Mouse (Mus musculus) C2C12 (cell line): ENCODE results near the gene Pdss2. TPM values are rescaled to one million over a fixed set of nuclear protein-coding genes. Genes with fewer than 3 reads are reported as not detected.
"Not testable (repeated sequence)": the region's sequence is repeated elsewhere in the genome, so short reads cannot be mapped to it uniquely, and the experiment has no call there.

ENCODE experiments used
- H3K27me3 ChIP-seq: one replicate; pipeline ENCODE4 v1.6.1; 2011; ENCODE audit not compliant: control insufficient read depth, insufficient read depth, insufficient read length
- H3K36me3 ChIP-seq: one replicate; pipeline ENCODE4 v1.6.1; 2011; ENCODE audit not compliant: control insufficient read depth, insufficient read depth
- H3K4me3 ChIP-seq: one replicate; pipeline ENCODE4 v1.5.1; 2011; ENCODE audit warnings: mild to moderate bottlenecking, control low read depth; ENCODE audit not compliant: poor library complexity, insufficient read depth, severe bottlenecking
- H3K79me2 ChIP-seq: one replicate; pipeline ENCODE4 v1.6.1; 2011; ENCODE audit not compliant: control insufficient read depth, insufficient read depth
- H3K79me3 ChIP-seq: one replicate; pipeline ENCODE4 v1.6.1; 2011; ENCODE audit warnings: low read depth, control low read depth
- H3ac ChIP-seq: one replicate; pipeline ENCODE3; 2011; ENCODE audit warnings: low read depth; ENCODE audit not compliant: control insufficient read depth, insufficient read length
- CEBPB ChIP-seq: IDR thresholded peaks from one replicate; pipeline ENCODE4 v1.6.1; 2011; ENCODE audit warnings: low read depth, mild to moderate bottlenecking, control low read depth, moderate library complexity
- CTCF ChIP-seq: IDR thresholded peaks from one replicate; pipeline ENCODE4 v1.5.1; 2011; ENCODE audit not compliant: control insufficient read depth, insufficient read depth, insufficient read length
- FOSL1 ChIP-seq: IDR thresholded peaks from one replicate; pipeline ENCODE4 v1.8.0; 2011; ENCODE audit warnings: mild to moderate bottlenecking, low read length; ENCODE audit not compliant: poor library complexity, insufficient read depth, severe bottlenecking
- MAX ChIP-seq: IDR thresholded peaks from one replicate; pipeline ENCODE4 v1.6.1; 2011; ENCODE audit warnings: mild to moderate bottlenecking, control low read depth
- MYOD1 ChIP-seq: IDR thresholded peaks from one replicate; pipeline ENCODE4 v1.6.1; 2011; ENCODE audit warnings: low read depth; ENCODE audit not compliant: control insufficient read depth, insufficient read length
- MYOG ChIP-seq: IDR thresholded peaks from one replicate; pipeline ENCODE4 v1.6.1; 2011; ENCODE audit not compliant: control insufficient read depth, insufficient read length; ENCODE audit errors: extremely low read depth
- USF1 ChIP-seq: IDR thresholded peaks from one replicate; pipeline ENCODE4 v1.6.1; 2011; ENCODE audit warnings: low read depth, mild to moderate bottlenecking, control low read depth, moderate library complexity
- polyA plus RNA-seq: library from polyadenylated mRNA; unstranded; fragments of >200 nt; fragmentation: generic; extraction: Trizol; gene quantifications from one replicate; pipeline ENCODE4 v1.2.1, GENCODE M21; 2012; ENCODE audit warnings: missing spikeins

Pdss2 gene
- polyA plus RNA-seq, 1 experiment, result 7.5 TPM

- H3K36me3 ChIP-seq, result no peaks in the 10 kb centered on the region
- no peak overlapping the region for H3K4me3 ChIP-seq
- no peak overlapping the region for H3ac ChIP-seq
- H3K79me3 ChIP-seq, result no peaks in the 10 kb centered on the region
- no peak for TF ChIP-seq CTCF
- no peak for TF ChIP-seq FOSL1
- no peak for TF ChIP-seq USF1
- no peak for TF ChIP-seq MYOD1
- TF ChIP-seq MAX, result no peak
- no peak for TF ChIP-seq CEBPB
- TF ChIP-seq MYOG, result no peak
- no peaks in the 10 kb centered on the region for H3K79me2 ChIP-seq
- H3K27me3 ChIP-seq, result no peaks in the 10 kb centered on the region
Observed at GRCm38 (mm10) chr10:43395824-43396223, 174.5 kb downstream of the Pdss2 start.

GRCm38 (mm10) chr10:43399596-43400316, 178.5 kb downstream of the Pdss2 start:
- no peak overlapping the region for H3ac ChIP-seq
- no peaks in the 10 kb centered on the region for H3K27me3 ChIP-seq
- TF ChIP-seq CTCF (no peak), CEBPB (no peak), MYOD1 (no peak), MYOG (no peak), MAX (no peak), FOSL1 (no peak), USF1 (no peak)
- no peak overlapping the region for H3K4me3 ChIP-seq
- no peaks in the 10 kb centered on the region for H3K79me2 ChIP-seq
- H3K36me3 ChIP-seq, result no peaks in the 10 kb centered on the region
- H3K79me3 ChIP-seq, result no peaks in the 10 kb centered on the region

DNA sequence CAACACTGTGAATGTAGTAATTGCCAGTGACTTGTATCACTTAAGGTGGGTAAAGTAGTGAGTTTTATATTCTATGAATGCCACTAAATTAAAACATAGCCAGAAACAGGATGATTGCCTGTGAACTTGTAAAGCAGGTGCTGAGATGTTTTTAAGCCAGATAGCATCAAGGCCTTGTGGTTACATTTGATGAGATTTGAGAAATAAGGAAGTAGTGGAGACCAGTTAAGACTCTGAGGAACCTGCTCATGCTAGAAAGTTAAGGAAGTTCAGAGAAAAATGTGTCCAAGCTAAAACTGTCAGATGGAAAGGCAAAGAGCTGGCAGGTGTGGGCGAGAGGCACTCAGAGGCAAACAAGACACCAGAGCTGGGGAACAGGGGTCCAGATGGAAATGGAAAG, 184.8 kb downstream of the Pdss2 start:
- no peak for TF ChIP-seq MAX
- TF ChIP-seq MYOG, result no peak
- TF ChIP-seq FOSL1, result no peak
- no peak for TF ChIP-seq USF1
- TF ChIP-seq CEBPB, result no peak
- no peak for TF ChIP-seq CTCF
- no peak for TF ChIP-seq MYOD1
- no peaks in the 10 kb centered on the region for H3K27me3 ChIP-seq
- no peak overlapping the region for H3K4me3 ChIP-seq
- no peaks in the 10 kb centered on the region for H3K79me3 ChIP-seq
- H3ac ChIP-seq, result no peak overlapping the region
- no peaks in the 10 kb centered on the region for H3K36me3 ChIP-seq
- no peaks in the 10 kb centered on the region for H3K79me2 ChIP-seq

- no peak for TF ChIP-seq MYOD1
- no peak for TF ChIP-seq USF1
- TF ChIP-seq CEBPB, result no peak
- TF ChIP-seq CTCF, result no peak
- no peak for TF ChIP-seq FOSL1
- no peak for TF ChIP-seq MYOG
- TF ChIP-seq MAX, result no peak
- H3K79me3 ChIP-seq, result no peaks in the 10 kb centered on the region
Observed at GRCm38 (mm10) chr10:43406885-43407284, 185.6 kb downstream of the Pdss2 start.

DNA sequence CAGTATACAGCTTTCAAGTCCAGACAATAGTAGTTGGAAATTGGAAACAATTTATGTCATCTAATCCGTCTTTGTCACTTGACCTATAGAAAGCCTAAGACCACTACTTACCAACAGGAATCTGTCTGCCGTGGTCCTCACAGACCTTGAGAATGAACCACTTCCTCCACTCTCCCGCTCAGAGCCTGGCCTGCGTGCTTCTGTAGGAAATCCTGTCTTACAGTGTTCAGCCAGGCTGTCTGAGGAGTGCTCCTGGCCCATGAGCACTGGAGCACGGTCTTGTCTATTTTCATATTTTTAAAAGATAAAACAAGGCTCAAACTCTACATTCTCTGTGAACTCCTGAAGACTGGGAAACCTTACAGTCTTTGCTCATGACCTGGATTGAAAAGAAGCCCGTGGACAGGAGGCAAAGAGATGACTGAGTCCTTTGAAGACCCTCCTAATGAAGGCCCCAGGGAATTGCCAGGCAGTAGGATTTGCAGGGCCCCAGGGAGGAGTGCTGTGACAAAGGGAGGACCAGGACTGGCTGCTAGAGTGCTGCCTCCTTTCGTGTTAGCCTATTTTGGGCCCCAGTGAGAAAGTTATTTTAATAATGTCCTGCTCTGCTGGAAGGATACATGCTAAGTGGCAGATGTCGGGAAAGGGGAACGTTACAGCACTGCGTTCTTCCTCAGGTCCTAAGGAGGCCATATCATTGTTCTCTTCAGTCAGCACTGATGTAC, 188.4 kb downstream of the Pdss2 start:
- Histone ChIP-seq H3ac (no peak overlapping the region), H3K27me3 (no peaks in the 10 kb centered on the region), H3K79me3 (no peaks in the 10 kb centered on the region), H3K4me3 (no peak overlapping the region), H3K36me3 (no peaks in the 10 kb centered on the region), H3K79me2 (no peaks in the 10 kb centered on the region)
- TF ChIP-seq USF1 (no peak), FOSL1 (no peak), CTCF (no peak), MYOG (no peak), MYOD1 (no peak), CEBPB (no peak), MAX (no peak)

More at GRCm38 (mm10) chr10:43406885-43407284, 185.6 kb downstream of the Pdss2 start:
- Histone ChIP-seq H3K79me2 (no peaks in the 10 kb centered on the region), H3K27me3 (no peaks in the 10 kb centered on the region), H3ac (no peak overlapping the region), H3K4me3 (no peak overlapping the region), H3K36me3 (no peaks in the 10 kb centered on the region)

DNA sequence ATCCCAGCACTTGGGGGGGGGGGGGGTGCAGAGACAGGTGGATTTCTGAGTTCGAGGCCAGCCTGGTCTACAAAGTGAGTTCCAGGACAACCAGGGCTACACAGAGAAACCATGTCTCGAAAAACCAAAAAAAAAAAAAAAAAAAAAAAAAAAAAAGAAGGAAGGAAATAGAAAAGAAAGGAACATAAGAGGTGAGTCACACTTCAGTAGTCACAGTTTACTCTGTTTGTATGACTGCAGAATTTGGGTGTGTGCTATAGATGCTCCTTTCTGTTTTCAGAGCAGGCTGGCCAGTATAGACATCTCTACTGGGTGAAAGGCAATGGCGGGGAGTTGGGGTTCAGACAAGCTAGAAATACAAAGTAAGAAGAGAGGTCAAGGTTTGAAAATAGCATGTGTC, 189.9 kb downstream of the Pdss2 start:
- H3K4me3 ChIP-seq, H3K27me3 ChIP-seq, H3K36me3 ChIP-seq: not testable (repeated sequence)

More for the DNA sequence above, 189.9 kb downstream of the Pdss2 start:
- H3K79me3 ChIP-seq, H3K79me2 ChIP-seq, H3ac ChIP-seq: not testable (repeated sequence)
